Mouse (Mus musculus): ENCODE results near the gene Wdtc1. TPM values are rescaled to one million over a fixed set of nuclear protein-coding genes. Genes with fewer than 3 reads are reported as not detected.

Gene Wdtc1
- polyA plus RNA-seq, 1 experiment = 49.6 TPM

GRCm38 (mm10) chr4:133307331-133307730 is 46.0 kb downstream of the Wdtc1 start:
- peak; percentile 75 for TF ChIP-seq CTCF (IDR thresholded peaks at IDR 0.05; ENCODE audit: borderline replicate concordance, extremely low read depth, insufficient read depth, insufficient read length)
- no peak for TF ChIP-seq POLR2A (IDR thresholded peaks at IDR 0.05; ENCODE audit: borderline replicate concordance, extremely low read depth, insufficient read depth, insufficient read length, poor library complexity, severe bottlenecking)
- DNase-seq (ENCODE audit: low read depth) = peak; percentile 44

GRCm38 (mm10) chr4:133305825-133306224 is 47.5 kb downstream of the Wdtc1 start:
- TF ChIP-seq POLR2A (IDR thresholded peaks at IDR 0.05; ENCODE audit: borderline replicate concordance, extremely low read depth, insufficient read depth, insufficient read length, poor library complexity, severe bottlenecking) (no peak), CTCF (IDR thresholded peaks at IDR 0.05; ENCODE audit: borderline replicate concordance, extremely low read depth, insufficient read depth, insufficient read length) (no peak)
- DNase-seq (ENCODE audit: low read depth) = no peak

GRCm38 (mm10) chr4:133304770-133305169 is 48.5 kb downstream of the Wdtc1 start:
- no peak for DNase-seq (ENCODE audit: low read depth)
- TF ChIP-seq POLR2A (IDR thresholded peaks at IDR 0.05; ENCODE audit: borderline replicate concordance, extremely low read depth, insufficient read depth, insufficient read length, poor library complexity, severe bottlenecking) (no peak), CTCF (IDR thresholded peaks at IDR 0.05; ENCODE audit: borderline replicate concordance, extremely low read depth, insufficient read depth, insufficient read length) (no peak)

- DNase-seq (ENCODE audit: low read depth) = peak; percentile 8
- no peak for TF ChIP-seq CTCF (IDR thresholded peaks at IDR 0.05; ENCODE audit: borderline replicate concordance, extremely low read depth, insufficient read depth, insufficient read length)
- TF ChIP-seq POLR2A (IDR thresholded peaks at IDR 0.05; ENCODE audit: borderline replicate concordance, extremely low read depth, insufficient read depth, insufficient read length, poor library complexity, severe bottlenecking) = no peak
Measured at GRCm38 (mm10) chr4:133302668-133303067, 50.6 kb downstream of the Wdtc1 start.

- DNase-seq (ENCODE audit: low read depth) = peak; percentile 73
- TF ChIP-seq POLR2A (IDR thresholded peaks at IDR 0.05; ENCODE audit: borderline replicate concordance, extremely low read depth, insufficient read depth, insufficient read length, poor library complexity, severe bottlenecking) = no peak
- TF ChIP-seq CTCF (IDR thresholded peaks at IDR 0.05; ENCODE audit: borderline replicate concordance, extremely low read depth, insufficient read depth, insufficient read length) = peak; percentile 96
Measured at GRCm38 (mm10) chr4:133301802-133302201, 51.5 kb downstream of the Wdtc1 start.

GRCm38 (mm10) chr4:133300421-133300820 is 52.9 kb downstream of the Wdtc1 start:
- TF ChIP-seq POLR2A (IDR thresholded peaks at IDR 0.05; ENCODE audit: borderline replicate concordance, extremely low read depth, insufficient read depth, insufficient read length, poor library complexity, severe bottlenecking) (no peak), CTCF (IDR thresholded peaks at IDR 0.05; ENCODE audit: borderline replicate concordance, extremely low read depth, insufficient read depth, insufficient read length) (no peak)

GRCm38 (mm10) chr4:133299701-133300100 is 53.6 kb downstream of the Wdtc1 start:
- TF ChIP-seq POLR2A (IDR thresholded peaks at IDR 0.05; ENCODE audit: borderline replicate concordance, extremely low read depth, insufficient read depth, insufficient read length, poor library complexity, severe bottlenecking) = no peak
- TF ChIP-seq CTCF (IDR thresholded peaks at IDR 0.05; ENCODE audit: borderline replicate concordance, extremely low read depth, insufficient read depth, insufficient read length) = no peak
- DNase-seq (ENCODE audit: low read depth) = peak; percentile 88

More at GRCm38 (mm10) chr4:133300421-133300820, 52.9 kb downstream of the Wdtc1 start:
- DNase-seq (ENCODE audit: low read depth) = peak; percentile 20

GRCm38 (mm10) chr4:133298516-133299365 is 54.5 kb downstream of the Wdtc1 start:
- peak; percentile 83 for DNase-seq (ENCODE audit: low read depth)

GRCm38 (mm10) chr4:133297801-133298238 is 55.5 kb downstream of the Wdtc1 start:
- peak; percentile 97 for TF ChIP-seq CTCF (IDR thresholded peaks at IDR 0.05; ENCODE audit: borderline replicate concordance, extremely low read depth, insufficient read depth, insufficient read length)
- no peak for TF ChIP-seq POLR2A (IDR thresholded peaks at IDR 0.05; ENCODE audit: borderline replicate concordance, extremely low read depth, insufficient read depth, insufficient read length, poor library complexity, severe bottlenecking)
- DNase-seq (ENCODE audit: low read depth) = peak; percentile 95

More at GRCm38 (mm10) chr4:133298516-133299365, 54.5 kb downstream of the Wdtc1 start:
- TF ChIP-seq POLR2A (IDR thresholded peaks at IDR 0.05; ENCODE audit: borderline replicate concordance, extremely low read depth, insufficient read depth, insufficient read length, poor library complexity, severe bottlenecking) (no peak), CTCF (IDR thresholded peaks at IDR 0.05; ENCODE audit: borderline replicate concordance, extremely low read depth, insufficient read depth, insufficient read length) (no peak)

GRCm38 (mm10) chr4:133297360-133297759 is 55.9 kb downstream of the Wdtc1 start:
- no peak for DNase-seq (ENCODE audit: low read depth)
- TF ChIP-seq POLR2A (IDR thresholded peaks at IDR 0.05; ENCODE audit: borderline replicate concordance, extremely low read depth, insufficient read depth, insufficient read length, poor library complexity, severe bottlenecking) (no peak), CTCF (IDR thresholded peaks at IDR 0.05; ENCODE audit: borderline replicate concordance, extremely low read depth, insufficient read depth, insufficient read length) (no peak)

- no peak for DNase-seq (ENCODE audit: low read depth)
- TF ChIP-seq POLR2A (IDR thresholded peaks at IDR 0.05; ENCODE audit: borderline replicate concordance, extremely low read depth, insufficient read depth, insufficient read length, poor library complexity, severe bottlenecking) = no peak
- no peak for TF ChIP-seq CTCF (IDR thresholded peaks at IDR 0.05; ENCODE audit: borderline replicate concordance, extremely low read depth, insufficient read depth, insufficient read length)
Measured at GRCm38 (mm10) chr4:133294084-133294483, 59.2 kb downstream of the Wdtc1 start.

All from brain, embryonic 14.5 days (tissue).